Mouse (Mus musculus) gonadal fat pad, adult 2 months (tissue): ENCODE measurements around the gene Trmt11. TPM values are rescaled to one million over a fixed set of nuclear protein-coding genes. Genes with fewer than 3 reads are reported as not detected.
"Not testable (repeated sequence)": the region's sequence is repeated elsewhere in the genome, so short reads cannot be mapped to it uniquely, and the experiment has no call there.

Experiments used
- DNase-seq: peaks from one replicate; pipeline ENCODE4 v3.0.0-alpha.2; 2012; ENCODE audit warnings: low read depth
- polyA plus RNA-seq: library from polyadenylated mRNA; depleted of rRNA; stranded (reverse); fragments of >200 nt; gene quantifications from 2 replicates; pipeline ENCODE4 v1.2.3, GENCODE M21; 2012; rRNA removed

The Trmt11 gene
- polyA plus RNA-seq, 1 experiment, result 1.4 TPM

DNA sequence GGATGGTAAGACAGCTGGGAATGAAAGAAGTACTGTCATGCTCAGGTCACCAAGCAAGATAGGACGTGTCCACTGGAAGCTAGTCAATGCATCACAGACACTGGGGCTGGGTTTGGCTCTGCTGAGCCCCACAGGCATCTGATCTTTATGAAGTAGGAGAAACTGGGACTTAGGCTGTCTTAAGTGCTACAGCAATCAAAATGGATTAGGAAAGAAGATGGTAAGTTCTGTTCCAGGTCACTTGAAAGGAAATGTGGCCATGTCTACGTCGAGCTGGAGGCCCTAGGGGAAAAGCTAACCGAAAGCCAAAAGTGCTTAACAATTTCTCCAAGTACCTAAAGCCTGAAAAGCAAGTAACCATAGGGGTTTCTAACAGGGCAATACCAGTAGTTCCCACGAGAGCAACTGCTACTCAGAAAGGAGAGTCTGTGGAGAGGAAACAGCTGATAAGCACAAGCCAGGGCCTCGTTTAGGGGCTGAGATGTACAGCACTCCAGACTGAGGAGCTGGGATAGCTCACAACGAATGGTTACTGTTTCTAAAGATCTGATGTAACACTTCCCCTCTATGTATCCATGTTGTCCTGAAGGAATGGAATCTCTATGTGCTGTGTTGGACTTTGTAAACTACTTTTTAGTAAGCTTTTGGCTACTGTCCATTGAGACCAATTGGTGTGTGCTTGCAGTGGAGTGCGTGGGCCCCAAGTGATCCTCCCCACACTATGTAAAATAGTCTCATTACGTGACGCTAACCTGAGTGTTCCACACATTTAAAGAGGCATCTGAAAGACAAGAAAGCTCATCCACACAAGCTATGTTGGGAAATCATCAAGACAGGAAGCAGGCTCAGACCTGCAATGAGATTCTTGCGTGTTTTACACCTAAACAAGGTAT lies 44.6 kb downstream of the Trmt11 start:
- peak; percentile 84 for DNase-seq

DNA sequence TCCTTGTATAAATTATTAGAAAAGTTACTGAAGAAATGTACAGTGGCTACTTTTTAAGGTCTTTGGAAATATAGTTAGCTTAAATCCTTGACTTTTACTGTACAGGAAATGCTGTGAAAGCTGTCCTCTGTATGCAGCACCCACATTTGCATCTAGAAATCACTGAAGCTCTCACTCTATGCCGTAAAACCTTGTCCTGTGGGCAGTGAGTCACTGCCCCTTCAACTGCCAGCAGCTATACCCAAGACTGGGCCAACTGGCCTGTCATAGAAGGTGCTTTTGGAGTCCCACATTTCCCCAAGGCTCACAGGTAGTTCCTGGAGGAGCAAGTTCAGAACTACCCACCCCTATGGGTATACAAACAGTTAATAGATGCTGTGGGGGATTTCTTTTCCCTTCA lies 48.2 kb downstream of the Trmt11 start:
- no peak for DNase-seq

DNA sequence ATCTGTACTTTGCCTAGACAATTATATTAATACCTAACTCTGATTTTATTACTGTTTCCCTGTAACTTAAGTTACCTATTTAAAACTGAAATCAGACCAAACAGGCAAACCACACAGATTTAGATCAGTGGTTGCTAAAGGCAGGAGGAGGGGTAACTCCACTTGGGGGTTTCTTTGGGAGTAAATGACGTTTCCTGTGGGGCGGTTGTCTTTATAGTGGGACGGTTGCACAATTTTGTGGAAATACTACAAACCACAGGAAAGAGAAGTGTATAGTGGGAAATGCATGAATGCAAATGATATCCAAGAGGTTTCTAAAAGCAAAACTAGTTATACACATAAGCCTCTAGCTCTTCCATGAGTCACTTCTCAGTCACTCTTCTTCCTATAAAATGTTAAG lies 50.6 kb downstream of the Trmt11 start:
- DNase-seq, result no peak

GRCm38 (mm10) chr10:30538538-30538815 lies 62.1 kb downstream of the Trmt11 start:
- DNase-seq, result no peak

DNA sequence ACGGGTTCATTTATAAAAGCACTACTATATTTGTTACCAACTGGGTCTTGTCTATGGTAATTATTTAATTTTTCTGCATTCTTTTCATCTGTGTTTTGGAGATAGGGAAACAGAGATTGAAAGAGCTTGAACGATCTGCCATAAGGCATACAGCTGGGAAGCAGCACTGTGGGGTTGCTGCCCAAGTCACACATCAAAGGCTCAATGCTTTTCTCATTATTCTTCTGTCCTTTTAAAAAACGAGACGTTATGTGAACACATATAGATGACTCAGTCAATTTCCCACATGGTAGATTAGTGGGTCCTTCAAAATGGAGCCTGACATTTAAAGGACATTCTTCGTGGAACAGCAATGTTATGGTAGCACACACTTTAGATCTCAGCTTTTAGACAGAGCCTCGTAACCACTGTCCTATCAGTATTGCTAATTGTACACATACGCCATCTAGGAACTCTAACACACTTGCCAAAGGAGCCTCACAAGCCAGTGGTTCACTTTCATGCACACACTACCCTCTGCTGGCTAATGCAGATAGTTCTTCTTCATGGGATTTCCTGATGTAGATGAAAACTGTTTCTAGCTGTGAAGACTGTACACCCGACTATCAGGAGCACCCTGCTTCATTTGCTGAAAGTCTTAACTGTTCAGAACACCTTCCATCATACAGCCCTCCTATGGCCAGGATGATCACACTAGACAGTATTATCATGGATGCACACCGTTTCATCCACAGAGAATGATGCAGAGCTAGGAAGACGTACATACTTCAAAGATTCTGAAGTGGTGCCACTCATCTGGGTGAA lies 62.6 kb downstream of the Trmt11 start:
- DNase-seq, result no peak

GRCm38 (mm10) chr10:30535930-30536329 lies 64.6 kb downstream of the Trmt11 start:
- DNase-seq, result not testable (repeated sequence)

DNA sequence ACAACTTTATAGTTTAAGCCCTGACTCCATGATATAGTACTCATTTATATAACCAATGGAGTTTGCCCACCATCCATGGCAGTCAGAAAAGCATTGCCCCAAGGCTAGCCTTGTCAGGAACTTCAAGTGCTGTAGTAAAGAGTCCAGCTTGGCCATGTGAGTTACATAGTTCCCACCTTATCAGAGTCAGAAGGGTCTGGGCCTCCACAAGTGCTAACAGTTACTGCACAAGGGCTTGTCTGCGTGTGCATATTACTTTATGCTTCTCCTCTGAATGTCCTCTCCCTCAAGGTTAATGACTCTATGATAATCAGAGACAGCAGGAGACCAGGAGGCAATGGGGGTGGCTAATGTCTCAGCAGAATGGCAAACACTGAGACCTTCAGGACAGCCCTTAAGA lies 73.4 kb downstream of the Trmt11 start:
- DNase-seq, result no peak

GRCm38 (mm10) chr10:30521727-30522126 lies 78.8 kb downstream of the Trmt11 start:
- DNase-seq, result no peak

DNA sequence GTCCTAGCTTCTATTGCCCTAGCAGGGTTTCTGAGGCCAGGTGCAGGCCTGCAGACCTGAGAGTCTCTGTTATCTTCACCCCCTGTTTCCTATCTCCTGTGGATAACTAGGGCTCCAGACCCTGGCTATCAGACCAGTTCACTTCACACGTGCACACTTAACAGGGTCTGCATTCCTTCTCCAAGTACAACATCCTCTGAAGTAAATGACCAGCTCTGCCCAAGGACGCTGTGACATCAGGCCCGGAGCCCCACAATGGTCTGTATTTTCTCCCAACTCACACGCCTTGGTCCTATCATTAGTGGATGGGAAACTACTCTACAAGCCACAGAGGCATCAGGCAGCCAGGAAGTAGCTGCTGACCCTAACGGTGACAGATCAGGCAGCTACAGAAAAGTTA lies 81.4 kb downstream of the Trmt11 start:
- no peak for DNase-seq

DNA sequence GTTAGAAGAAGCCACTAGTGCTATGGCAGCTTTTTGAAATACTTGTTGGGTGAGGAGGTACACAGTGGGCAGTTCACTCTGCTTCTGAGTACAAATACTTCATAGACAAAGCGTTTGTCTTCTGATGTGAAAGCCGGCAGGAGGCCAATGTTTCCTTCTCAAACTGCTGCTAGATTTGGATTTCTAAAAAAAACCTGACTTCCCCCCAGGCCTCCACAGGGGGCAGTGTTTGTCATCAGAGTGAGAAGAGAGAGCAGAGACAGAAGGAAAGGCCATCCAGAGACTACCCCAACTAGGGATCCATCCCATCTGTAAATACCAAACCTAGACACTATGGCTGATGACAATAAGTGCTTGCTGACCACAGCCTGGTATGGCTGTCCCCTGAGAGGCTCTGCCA lies 83.3 kb downstream of the Trmt11 start:
- no peak for DNase-seq

DNA sequence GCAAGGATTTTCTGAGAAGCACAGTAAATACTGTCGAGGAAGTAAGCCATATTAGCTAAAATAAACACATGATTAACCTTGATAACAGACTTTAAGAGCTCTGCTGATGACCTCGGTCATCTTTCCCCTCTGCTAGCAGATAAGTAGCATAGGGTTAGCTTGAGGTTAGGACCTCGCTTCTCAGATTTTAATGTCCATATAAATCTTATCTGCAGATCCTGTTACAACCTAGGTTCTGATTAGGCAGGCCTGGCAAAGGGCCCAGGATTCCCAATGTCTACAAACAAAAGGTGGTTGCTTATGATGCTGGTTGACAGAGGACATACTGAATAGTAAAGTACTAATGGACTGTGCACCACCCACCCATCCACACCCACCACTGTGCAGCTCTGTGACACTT lies 83.8 kb downstream of the Trmt11 start:
- DNase-seq, result no peak

GRCm38 (mm10) chr10:30504736-30505135 lies 95.8 kb downstream of the Trmt11 start:
- no peak for DNase-seq

DNA sequence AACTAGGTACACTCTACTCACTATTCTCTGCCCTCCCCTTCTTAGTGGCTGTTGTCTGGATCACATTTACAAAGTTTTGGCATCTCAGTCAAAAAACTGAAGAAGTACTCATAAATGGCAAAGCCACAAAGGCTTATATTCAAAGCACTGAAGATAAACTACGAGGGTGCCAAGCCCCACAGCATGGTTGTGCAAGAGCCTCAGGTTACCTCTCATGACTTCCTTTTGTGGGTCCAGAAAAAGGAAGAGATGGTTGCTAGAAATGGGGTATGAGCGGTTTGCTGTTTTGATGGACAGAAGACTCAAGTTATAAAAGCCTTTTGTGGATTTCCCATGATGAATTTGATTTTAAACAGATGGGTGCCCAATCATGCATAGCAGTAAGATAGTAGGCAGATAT lies 97.4 kb downstream of the Trmt11 start:
- DNase-seq, result no peak

- DNase-seq, result no peak
These were observed 97.8 kb downstream of the Trmt11 start for GRCm38 (mm10) chr10:30502718-30503117.

DNA sequence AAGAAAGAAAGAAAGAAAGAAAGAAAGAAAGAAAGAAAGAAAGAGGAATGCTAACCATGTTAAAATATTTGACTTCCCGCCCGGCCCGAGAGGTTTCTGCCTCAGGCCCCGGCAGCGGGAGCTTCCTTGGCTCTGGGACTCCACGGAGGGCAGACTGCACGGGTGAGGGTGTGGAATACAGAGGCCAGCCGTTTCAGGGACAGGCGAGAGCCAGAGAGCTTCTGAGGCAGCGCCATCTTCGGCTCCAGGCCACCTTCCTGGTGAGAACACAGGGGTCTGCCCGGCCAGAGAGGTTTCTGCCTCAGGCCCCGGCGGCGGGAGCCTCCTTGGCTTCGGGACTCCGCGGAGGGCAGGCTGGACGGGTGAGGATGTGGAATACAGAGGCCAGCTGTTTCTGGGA lies 102.3 kb downstream of the Trmt11 start:
- DNase-seq, result not testable (repeated sequence)

Other genes starting within 250 kb of the Trmt11 start
- 20.1 and 24.0 TPM in 2 replicates for gene Hint3, start 28.9 kb upstream of the Trmt11 start, polyA plus RNA-seq
- gene Ncoa7, start 202.6 kb upstream of the Trmt11 start, polyA plus RNA-seq, result 3.8 and 4.6 TPM in 2 replicates
- gene Hey2, start 242.1 kb upstream of the Trmt11 start, polyA plus RNA-seq, result 6.7 and 7.3 TPM in 2 replicates